Mouse (Mus musculus): ENCODE results near the gene Disp1.

GRCm38 (mm10) chr1:183141329-183141728 lies 80.0 kb downstream of the Disp1 start:
- TF ChIP-seq CTCF (IDR thresholded peaks at IDR 0.05) = no peak
- TF ChIP-seq EP300 (IDR thresholded peaks at IDR 0.05; ENCODE audit: insufficient read depth, low read depth, low read length) = no peak
- TF ChIP-seq POLR2A (IDR thresholded peaks at IDR 0.05; ENCODE audit: insufficient read depth, low read depth, low read length) = no peak

All from heart, adult 2 months (tissue).